Mouse (Mus musculus) CH12.LX (cell line): Measurements from ENCODE around the gene Btbd8. TPM values are rescaled to one million over a fixed set of nuclear protein-coding genes. Genes with fewer than 3 reads are reported as not detected.
A peak's percentile ranks its signal among the peaks of the same experiment; 100 is the strongest.

ENCODE experiments used
- DNase-seq: peaks from one replicate; pipeline ENCODE4 v3.0.0-alpha.2; 2013; ENCODE audit errors: extremely low read depth
- H3K27ac ChIP-seq: 2 replicates; pipeline ENCODE4 v1.5.1; 2012; ENCODE audit warnings: low read depth, mild to moderate bottlenecking, control low read depth, moderate library complexity; ENCODE audit not compliant: insufficient read depth
- H3K27me3 ChIP-seq: replicated peaks from 2 replicates; pipeline ENCODE3; 2012; ENCODE audit warnings: inconsistent platforms
- H3K36me3 ChIP-seq, 2 experiments: replicated peaks in 1 of 2; 2 replicates each; pipeline versions ENCODE3 to v1.6.1; 2012; ENCODE audit warnings: inconsistent platforms in 1 of 2, low read length in 1 of 2, mild to moderate bottlenecking in 1 of 2, mixed read lengths in 1 of 2, moderate library complexity in 1 of 2; ENCODE audit not compliant: control insufficient read depth in 1 of 2, insufficient read depth in 1 of 2
- H3K4me1 ChIP-seq, 2 experiments: 2 replicates each; pipeline ENCODE4 v1.6.1; 2012; ENCODE audit warnings: inconsistent platforms in 1 of 2, moderate library complexity in 1 of 2; ENCODE audit not compliant: insufficient read depth in 2 of 2, control insufficient read depth in 1 of 2
- H3K4me2 ChIP-seq: 2 replicates; pipeline ENCODE4 v1.6.1; 2012; ENCODE audit warnings: low read depth, mild to moderate bottlenecking, control low read depth; ENCODE audit not compliant: poor library complexity, insufficient read depth, severe bottlenecking
- H3K4me3 ChIP-seq, 3 experiments: fragments of 150-350 bp in 1 of 3; sonication (generic) in 1 of 3; replicated peaks in 1 of 3; 2 replicates each; pipeline versions ENCODE3 to v1.5.1; 2011 to 2012; ENCODE audit warnings: low read depth in 2 of 3, low read length in 2 of 3, mild to moderate bottlenecking in 2 of 3, moderate library complexity in 2 of 3, control low read depth in 1 of 3, improper control_type of control experiment in 1 of 3, inconsistent platforms in 1 of 3, mixed read lengths in 1 of 3; ENCODE audit not compliant: poor library complexity in 1 of 3
- H3K79me2 ChIP-seq: replicated peaks from 2 replicates; pipeline ENCODE4 v1.6.1; 2012; ENCODE audit warnings: mild to moderate bottlenecking, moderate library complexity; ENCODE audit not compliant: control insufficient read depth, poor library complexity, insufficient read depth, severe bottlenecking; ENCODE audit errors: extremely low read depth
- H3K9ac ChIP-seq: 2 replicates; pipeline ENCODE4 v1.6.1; 2012; ENCODE audit warnings: low read depth, mild to moderate bottlenecking, control low read depth, moderate library complexity; ENCODE audit not compliant: insufficient read depth
- H3K9me3 ChIP-seq: replicated peaks from 2 replicates; pipeline ENCODE3; 2012; ENCODE audit warnings: low read length, inconsistent platforms, mixed read lengths
- BHLHE40 ChIP-seq: IDR thresholded peaks from 2 replicates; pipeline ENCODE4 v1.6.1; 2011; ENCODE audit warnings: mild to moderate bottlenecking, low read depth, low read length, improper control_type of control experiment
- CHD2 ChIP-seq: IDR thresholded peaks from 2 replicates; pipeline ENCODE4 v1.6.1; 2011; ENCODE audit warnings: low read length, improper control_type of control experiment
- CTCF ChIP-seq, 2 experiments: IDR thresholded peaks in 1 of 2; conservative IDR thresholded peaks in 1 of 2; 2 replicates each; pipeline ENCODE4 v1.5.1; 2011 to 2012; ENCODE audit warnings: low read depth in 2 of 2, low read length in 2 of 2, improper control_type of control experiment in 1 of 2, inconsistent platforms in 1 of 2, mild to moderate bottlenecking in 1 of 2, moderate library complexity in 1 of 2
- E2F4 ChIP-seq: IDR thresholded peaks from 2 replicates; pipeline ENCODE4 v1.6.1; 2011; ENCODE audit warnings: low read depth, low read length, improper control_type of control experiment; ENCODE audit not compliant: insufficient replicate concordance
- ELF1 ChIP-seq: IDR thresholded peaks from 2 replicates; pipeline ENCODE4 v1.6.1; 2014; ENCODE audit warnings: low read depth, mild to moderate bottlenecking, inconsistent platforms, low read length, improper control_type of control experiment
- EP300 ChIP-seq: IDR thresholded peaks from 2 replicates; pipeline ENCODE4 v1.6.1; 2011; ENCODE audit warnings: low read length, improper control_type of control experiment
- ETS1 ChIP-seq: conservative IDR thresholded peaks from 2 replicates; pipeline ENCODE4 v1.6.1; 2012; ENCODE audit warnings: low read depth, mild to moderate bottlenecking, inconsistent platforms, low read length, improper control_type of control experiment, moderate library complexity
- HCFC1 ChIP-seq: IDR thresholded peaks from 2 replicates; pipeline ENCODE4 v1.6.1; 2012; ENCODE audit warnings: low read depth, mild to moderate bottlenecking, inconsistent platforms, low read length, improper control_type of control experiment
- IRF4 ChIP-seq: IDR thresholded peaks from 2 replicates; pipeline ENCODE4 v1.6.1; 2014; ENCODE audit warnings: low read depth, mild to moderate bottlenecking, inconsistent platforms, low read length, improper control_type of control experiment
- JUN ChIP-seq: IDR thresholded peaks from 2 replicates; pipeline ENCODE4 v1.6.1; 2011; ENCODE audit warnings: low read depth, mild to moderate bottlenecking, low read length, improper control_type of control experiment, moderate library complexity; ENCODE audit not compliant: insufficient read depth
- KAT2A ChIP-seq: IDR thresholded peaks from 2 replicates; pipeline ENCODE4 v1.6.1; 2012; ENCODE audit warnings: low read length, improper control_type of control experiment, inconsistent platforms; ENCODE audit not compliant: insufficient replicate concordance
- MAFK ChIP-seq: IDR thresholded peaks from 2 replicates; pipeline ENCODE4 v1.6.1; 2011; ENCODE audit warnings: low read length, improper control_type of control experiment; ENCODE audit not compliant: insufficient replicate concordance
- MAX ChIP-seq: IDR thresholded peaks from 2 replicates; pipeline ENCODE4 v1.6.1; 2011; ENCODE audit warnings: low read length, improper control_type of control experiment
- MAZ ChIP-seq: IDR thresholded peaks from 2 replicates; pipeline ENCODE4 v1.6.1; 2012; ENCODE audit warnings: low read depth, mild to moderate bottlenecking, inconsistent platforms, low read length, improper control_type of control experiment, moderate library complexity
- MEF2A ChIP-seq: IDR thresholded peaks from 2 replicates; pipeline ENCODE4 v1.6.1; 2014; ENCODE audit warnings: low read depth, mild to moderate bottlenecking, inconsistent platforms, low read length, improper control_type of control experiment, borderline replicate concordance
- MXI1 ChIP-seq: IDR thresholded peaks from 2 replicates; pipeline ENCODE4 v1.6.1; 2011; ENCODE audit warnings: mild to moderate bottlenecking, low read depth, low read length, improper control_type of control experiment
- MYC ChIP-seq: IDR thresholded peaks from 2 replicates; pipeline ENCODE4 v1.6.1; 2011; ENCODE audit warnings: low read depth, mild to moderate bottlenecking, improper control_type of control experiment, low read length
- NELFE ChIP-seq: IDR thresholded peaks from 2 replicates; pipeline ENCODE4 v1.6.1; 2011; ENCODE audit warnings: low read depth, low read length, improper control_type of control experiment
- PAX5 ChIP-seq: IDR thresholded peaks from 2 replicates; pipeline ENCODE4 v1.6.1; 2012; ENCODE audit warnings: low read length, inconsistent platforms, mixed read lengths
- POLR2AphosphoS2 ChIP-seq: IDR thresholded peaks from 2 replicates; pipeline ENCODE4 v1.6.1; 2011; ENCODE audit warnings: low read depth, low read length, improper control_type of control experiment
- RAD21 ChIP-seq: IDR thresholded peaks from 2 replicates; pipeline ENCODE4 v1.6.1; 2011; ENCODE audit warnings: low read depth, mild to moderate bottlenecking, low read length, improper control_type of control experiment, moderate library complexity
- RCOR1 ChIP-seq: conservative IDR thresholded peaks from 2 replicates; pipeline ENCODE4 v1.6.1; 2012; ENCODE audit warnings: low read depth, mild to moderate bottlenecking, inconsistent platforms, low read length, improper control_type of control experiment
- SIN3A ChIP-seq: IDR thresholded peaks from 2 replicates; pipeline ENCODE4 v1.6.1; 2012; ENCODE audit warnings: low read length, improper control_type of control experiment, inconsistent platforms
- TBP ChIP-seq: conservative IDR thresholded peaks from 2 replicates; pipeline ENCODE4 v1.6.1; 2011; ENCODE audit warnings: low read depth, low read length, improper control_type of control experiment
- UBTF ChIP-seq: IDR thresholded peaks from 2 replicates; pipeline ENCODE4 v1.6.1; 2012; ENCODE audit warnings: low read depth, mild to moderate bottlenecking, inconsistent platforms, low read length, improper control_type of control experiment, moderate library complexity
- USF1 ChIP-seq: IDR thresholded peaks from 2 replicates; pipeline ENCODE4 v1.6.1; 2014; ENCODE audit warnings: low read depth, mild to moderate bottlenecking, inconsistent platforms, low read length, improper control_type of control experiment
- ZKSCAN1 ChIP-seq: IDR thresholded peaks from 2 replicates; pipeline ENCODE4 v1.6.1; 2012; ENCODE audit warnings: low read depth, inconsistent platforms, low read length, improper control_type of control experiment, borderline replicate concordance
- ZMIZ1 ChIP-seq: IDR thresholded peaks from 2 replicates; pipeline ENCODE4 v1.6.1; 2012; ENCODE audit warnings: low read depth, mild to moderate bottlenecking, inconsistent platforms, low read length, improper control_type of control experiment
- dilution Hi-C: fragments of 300-500 bp; cut with MboI; formaldehyde crosslinking; loops from 2 replicates; pipeline ENCODE4 v1.14.3; 2020; ENCODE audit warnings: low sequenced_read_pairs; ENCODE audit not compliant: extremely low pct_unique_long_range_greater_than_20kb, extremely low pct_ligation_motif_present
- in situ Hi-C: fragments of 300-500 bp; cut with MboI; formaldehyde crosslinking; loops from 3 replicates; pipeline ENCODE4 v1.14.3; 2019; ENCODE audit warnings: low sequenced_read_pairs, low pct_ligation_motif_present, low pct_unique_long_range_greater_than_20kb, mixed read lengths
- polyA plus RNA-seq: library from polyadenylated mRNA; unstranded; fragments of >175 nt; gene quantifications from 2 replicates; pipeline ENCODE4 v1.2.1, GENCODE M21; 2012; ENCODE audit warnings: low read depth; ENCODE audit not compliant: insufficient read length
- total RNA-seq, 2 experiments: library from RNA; depleted of rRNA; stranded (reverse); fragments of 300-350 nt in 1 of 2; fragments of >200 nt in 1 of 2; gene quantifications; 2 replicates each; pipeline ENCODE4 v1.2.3; 2012 to 2014

The Btbd8 gene
- total and polyA plus RNA-seq, 3 experiments = 5.1 to 5.9 (median 5.2) TPM

GRCm38 (mm10) chr5:107497519-107498501 is 60.0 kb downstream of the Btbd8 start:
- DNase-seq = peak; percentile 22
- Histone ChIP-seq H3K4me1 (peaks cover 0 to 8% of the 10 kb centered on the region in 2 experiments; a peak in 1 of 4 replicates), H3K4me2 (peak overlapping the region; percentile 45), H3K79me2 (no peaks in the 10 kb centered on the region; the same call in 1 of the 2 replicates), H3K27ac (no peak overlapping the region), H3K9ac (peak overlapping the region; percentile 60)
- in situ Hi-C loops (no loop called here), dilution Hi-C loops (no loop called here)
- TF ChIP-seq MXI1 (peak; percentile 23; the same call in 1 of the 2 replicates), CHD2 (no peak), BHLHE40 (no peak), IRF4 (no peak), RAD21 (no peak), UBTF (no peak), CTCF (conservative IDR thresholded peaks at IDR 0.05 in 1 of 2, IDR thresholded peaks at IDR 0.05 in 1 of 2; ENCODE audit: low read depth in 2 of 2, low read length in 2 of 2) (no peak), MAZ (no peak), MEF2A (no peak), MYC (no peak), PAX5 (no peak), RCOR1 (no peak), POLR2AphosphoS2 (no peak), SIN3A (no peak), EP300 (no peak), ZKSCAN1 (no peak), ELF1 (peak; percentile 40), ETS1 (no peak), E2F4 (no peak), NELFE (no peak), JUN (no peak), ZMIZ1 (no peak), HCFC1 (0 out of 2 replicates have a peak, but pooled peaks have one; percentile 17), MAX (no peak), KAT2A (no peak), TBP (0 out of 2 replicates have a peak, but pooled peaks have one; percentile 25), USF1 (no peak), MAFK (no peak)
- TF ChIP-seq, all 38 proteins: peak for 4
- peaks cover 3 to 14% of the 10 kb centered on the region in 2 experiments for H3K36me3 ChIP-seq
- no peaks in the 10 kb centered on the region for H3K27me3 ChIP-seq
- peak overlapping the region; percentile 21 to 63 (median 56) for H3K4me3 ChIP-seq
- H3K9me3 ChIP-seq = peaks cover 4% of the 10 kb centered on the region
